Mouse (Mus musculus): ENCODE data around the gene Ep400. TPM values are rescaled to one million over a fixed set of nuclear protein-coding genes. Genes with fewer than 3 reads are reported as not detected.
A peak's percentile ranks its signal among the peaks of the same experiment; 100 is the strongest.

The Ep400 gene
- polyA plus RNA-seq, 1 experiment from 2014 or later = 32.7 TPM

DNA sequence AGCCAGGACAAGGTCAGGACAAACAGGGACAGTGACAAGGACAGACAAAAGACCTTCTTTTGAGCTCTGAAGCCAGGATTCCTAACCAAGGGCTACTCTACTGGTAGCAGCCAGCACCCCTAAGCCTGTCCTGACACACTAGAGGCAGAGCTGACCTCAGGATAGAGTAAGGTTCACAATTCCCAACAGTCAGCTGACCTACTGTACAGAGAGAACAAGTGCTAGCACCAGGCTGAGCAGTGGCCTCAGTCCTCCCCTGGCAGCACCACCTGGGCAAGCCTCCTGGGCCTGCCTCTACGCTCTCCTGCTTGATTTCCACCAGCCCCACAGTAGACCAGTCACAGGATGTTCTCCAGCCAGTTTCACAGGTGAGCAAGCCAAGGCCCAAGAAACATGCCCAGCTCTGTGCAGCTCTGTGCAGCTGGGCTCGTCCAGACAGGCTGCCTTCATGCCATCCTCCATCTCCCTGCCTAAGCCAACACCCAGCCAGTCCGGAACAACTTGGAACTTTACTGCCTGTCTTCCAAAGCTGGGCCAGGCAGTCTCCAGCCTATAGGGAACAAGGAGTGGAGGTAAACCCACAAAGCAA, 30.6 kb upstream of the Ep400 start:
- Histone ChIP-seq H3K36me3 (peaks cover 58% of the 10 kb centered on the region), H3K4me3 (no peak overlapping the region), H3K9ac (no peak overlapping the region), H3K4me2 (no peak overlapping the region), H3K9me3 (replicated peaks) (no peaks in the 10 kb centered on the region), H3K27ac (ENCODE audit: poor library complexity, severe bottlenecking) (no peak overlapping the region), H3K4me1 (replicated peaks) (peaks cover 28% of the 10 kb centered on the region), H3K27me3 (replicated peaks) (no peaks in the 10 kb centered on the region)
- WGBS = 92% methylated on average over 3 of the region's 3 CpGs
- no peak for ATAC-seq (ENCODE audit: insufficient number of reproducible peaks, low FRiP score)

DNA sequence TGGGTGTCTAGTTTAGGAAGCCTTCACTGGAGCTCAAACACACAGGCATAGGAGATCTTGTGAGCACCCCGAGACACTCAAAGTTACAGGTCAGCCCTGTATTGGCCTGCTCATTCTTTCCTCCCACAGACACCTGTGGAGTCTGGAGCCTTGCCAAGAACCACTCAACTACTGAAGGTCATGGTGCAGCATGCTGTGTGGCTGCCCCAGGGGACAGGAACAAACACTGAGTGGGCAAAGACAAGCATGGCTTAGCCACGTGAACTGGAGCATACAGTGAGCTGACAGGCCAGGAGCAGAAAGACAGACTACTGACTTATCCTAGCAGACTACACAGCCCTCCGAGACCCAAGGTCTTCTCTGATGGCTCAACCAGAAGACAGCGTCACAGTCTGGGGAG, 27.2 kb upstream of the Ep400 start:
- Histone ChIP-seq H3K9me3 (replicated peaks) (no peaks in the 10 kb centered on the region), H3K4me3 (no peak overlapping the region), H3K4me2 (no peak overlapping the region), H3K9ac (no peak overlapping the region), H3K27ac (ENCODE audit: poor library complexity, severe bottlenecking) (peak overlapping the region; percentile 0; the same call in 1 of the 2 replicates), H3K27me3 (replicated peaks) (no peaks in the 10 kb centered on the region), H3K36me3 (peaks cover 87% of the 10 kb centered on the region), H3K4me1 (replicated peaks) (peaks cover 28% of the 10 kb centered on the region)
- no peak for ATAC-seq (ENCODE audit: insufficient number of reproducible peaks, low FRiP score)
- WGBS = 61% methylated on average over 4 of the region's 4 CpGs

GRCm38 (mm10) chr5:110794363-110794762, 23.8 kb upstream of the Ep400 start:
- Histone ChIP-seq H3K4me2 (no peak overlapping the region), H3K9ac (no peak overlapping the region), H3K27me3 (replicated peaks) (no peaks in the 10 kb centered on the region), H3K9me3 (replicated peaks) (no peaks in the 10 kb centered on the region), H3K27ac (ENCODE audit: poor library complexity, severe bottlenecking) (no peak overlapping the region), H3K4me1 (replicated peaks) (peaks cover 13% of the 10 kb centered on the region), H3K36me3 (peaks cover 99% of the 10 kb centered on the region), H3K4me3 (no peak overlapping the region)
- no peak for ATAC-seq (ENCODE audit: insufficient number of reproducible peaks, low FRiP score)
- WGBS = 93% methylated on average over 7 of the region's 7 CpGs

- no peak overlapping the region for H3K4me2 ChIP-seq
- H3K9ac ChIP-seq = no peak overlapping the region
- ATAC-seq (ENCODE audit: insufficient number of reproducible peaks, low FRiP score) = peak; percentile 56
- peaks cover 88% of the 10 kb centered on the region for H3K36me3 ChIP-seq
- no peak overlapping the region for H3K4me3 ChIP-seq
- H3K27me3 ChIP-seq (replicated peaks) = no peaks in the 10 kb centered on the region
- H3K9me3 ChIP-seq (replicated peaks) = no peaks in the 10 kb centered on the region
- no peak overlapping the region for H3K27ac ChIP-seq (ENCODE audit: poor library complexity, severe bottlenecking)
- H3K4me1 ChIP-seq (replicated peaks) = no peaks in the 10 kb centered on the region
- 69% methylated on average over 5 of the region's 5 CpGs for WGBS
Measured at GRCm38 (mm10) chr5:110788684-110789083, 18.2 kb upstream of the Ep400 start.

GRCm38 (mm10) chr5:110786081-110786835, 15.7 kb upstream of the Ep400 start:
- 77% methylated on average over 11 of the region's 11 CpGs for WGBS
- Histone ChIP-seq H3K27ac (ENCODE audit: poor library complexity, severe bottlenecking) (no peak overlapping the region), H3K4me2 (no peak overlapping the region), H3K4me3 (no peak overlapping the region), H3K27me3 (replicated peaks) (no peaks in the 10 kb centered on the region), H3K9me3 (replicated peaks) (no peaks in the 10 kb centered on the region), H3K36me3 (peaks cover 64% of the 10 kb centered on the region), H3K9ac (no peak overlapping the region), H3K4me1 (replicated peaks) (no peaks in the 10 kb centered on the region)
- no peak for ATAC-seq (ENCODE audit: insufficient number of reproducible peaks, low FRiP score)

GRCm38 (mm10) chr5:110783150-110783549, 12.6 kb upstream of the Ep400 start:
- Histone ChIP-seq H3K4me1 (replicated peaks) (peaks cover 16% of the 10 kb centered on the region), H3K36me3 (peaks cover 38% of the 10 kb centered on the region), H3K4me2 (no peak overlapping the region), H3K9ac (no peak overlapping the region), H3K27me3 (replicated peaks) (no peaks in the 10 kb centered on the region), H3K9me3 (replicated peaks) (no peaks in the 10 kb centered on the region), H3K27ac (ENCODE audit: poor library complexity, severe bottlenecking) (no peak overlapping the region), H3K4me3 (no peak overlapping the region)
- ATAC-seq (ENCODE audit: insufficient number of reproducible peaks, low FRiP score) = no peak
- 73% methylated on average over 8 of the region's 8 CpGs for WGBS

DNA sequence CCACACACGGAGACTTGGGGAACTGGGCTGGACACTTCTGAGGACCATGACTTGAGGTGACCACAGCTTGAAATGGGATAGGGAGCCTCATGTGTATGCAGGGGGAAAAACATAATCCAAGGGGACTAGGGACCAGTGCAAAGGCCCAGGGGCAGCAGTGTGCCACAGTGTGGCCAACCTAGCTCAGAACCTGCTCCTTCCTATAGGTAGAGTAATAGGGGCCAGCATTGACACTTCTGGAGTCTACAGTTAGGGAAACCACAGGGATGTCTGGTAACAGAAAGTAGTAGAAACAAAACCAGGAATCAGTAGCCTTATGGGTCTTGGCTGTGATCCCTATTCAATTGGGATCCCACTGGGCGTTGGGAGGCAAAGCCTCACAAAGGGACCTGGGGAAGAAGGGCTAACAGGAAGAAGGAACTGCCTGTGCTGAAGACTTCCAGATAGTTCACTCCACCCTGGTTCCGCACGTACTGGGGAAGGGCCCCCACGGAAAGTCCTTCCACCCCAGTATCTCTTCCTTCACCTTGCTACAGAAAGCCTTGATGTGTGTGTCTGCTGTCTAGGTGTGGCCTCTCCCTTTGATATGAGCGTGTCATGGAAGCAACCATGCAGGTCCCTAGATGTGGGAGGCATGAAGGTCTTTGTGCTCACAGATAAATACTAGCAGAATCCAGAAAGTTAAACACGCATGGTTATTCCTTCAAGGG, 11.2 kb upstream of the Ep400 start:
- Histone ChIP-seq H3K9me3 (replicated peaks) (no peaks in the 10 kb centered on the region), H3K27ac (ENCODE audit: poor library complexity, severe bottlenecking) (no peak overlapping the region), H3K4me2 (no peak overlapping the region), H3K27me3 (replicated peaks) (no peaks in the 10 kb centered on the region), H3K4me3 (no peak overlapping the region), H3K4me1 (replicated peaks) (peaks cover 16% of the 10 kb centered on the region), H3K36me3 (peaks cover 38% of the 10 kb centered on the region), H3K9ac (no peak overlapping the region)
- no peak for ATAC-seq (ENCODE audit: insufficient number of reproducible peaks, low FRiP score)
- 64% methylated on average over 7 of the region's 7 CpGs for WGBS

DNA sequence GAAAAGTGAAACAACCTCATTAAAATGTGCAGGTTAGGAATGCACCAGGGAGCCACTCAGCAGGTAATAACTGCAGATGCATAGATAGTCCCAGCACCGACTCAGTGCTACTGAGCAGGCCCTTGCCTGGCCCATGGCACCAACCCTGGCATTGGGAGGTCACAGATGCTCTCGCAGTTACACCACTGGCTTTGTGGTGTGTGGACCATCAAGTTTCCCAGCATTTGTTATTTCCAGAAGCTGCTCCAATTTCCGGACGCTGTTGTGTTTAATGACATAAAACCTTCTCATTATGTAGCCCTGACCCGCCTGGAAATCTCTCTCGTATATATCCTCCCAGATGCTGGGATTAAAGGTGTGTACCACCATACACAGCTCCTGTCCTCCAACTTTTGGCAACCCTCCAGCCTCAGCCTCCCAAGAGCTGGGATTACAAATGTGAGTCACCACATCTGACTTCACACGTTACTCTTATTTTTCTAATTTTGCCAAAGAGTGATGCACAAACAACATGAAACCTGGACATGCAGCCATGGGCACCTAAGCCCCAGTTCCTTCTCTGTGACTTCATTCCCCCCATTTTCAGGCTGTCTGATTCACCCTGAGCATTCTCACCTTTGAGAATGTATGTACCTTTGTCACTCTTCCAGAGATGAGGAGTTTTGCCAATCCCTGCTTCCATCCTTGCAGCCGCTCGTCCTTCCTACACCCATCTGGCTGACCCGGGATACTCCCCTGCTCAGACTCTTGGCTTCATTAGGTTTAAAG, 10.4 kb upstream of the Ep400 start:
- peak overlapping the region; percentile 98 for H3K4me2 ChIP-seq
- H3K36me3 ChIP-seq = peaks cover 38% of the 10 kb centered on the region
- 57% methylated on average over 10 of the region's 10 CpGs for WGBS
- H3K9me3 ChIP-seq (replicated peaks) = no peaks in the 10 kb centered on the region
- no peaks in the 10 kb centered on the region for H3K27me3 ChIP-seq (replicated peaks)
- ATAC-seq (ENCODE audit: insufficient number of reproducible peaks, low FRiP score) = peak; percentile 47
- H3K27ac ChIP-seq (ENCODE audit: poor library complexity, severe bottlenecking) = no peak overlapping the region
- peak overlapping the region; percentile 98 for H3K4me3 ChIP-seq
- peak overlapping the region; percentile 95 for H3K9ac ChIP-seq
- peaks cover 16% of the 10 kb centered on the region for H3K4me1 ChIP-seq (replicated peaks)

DNA sequence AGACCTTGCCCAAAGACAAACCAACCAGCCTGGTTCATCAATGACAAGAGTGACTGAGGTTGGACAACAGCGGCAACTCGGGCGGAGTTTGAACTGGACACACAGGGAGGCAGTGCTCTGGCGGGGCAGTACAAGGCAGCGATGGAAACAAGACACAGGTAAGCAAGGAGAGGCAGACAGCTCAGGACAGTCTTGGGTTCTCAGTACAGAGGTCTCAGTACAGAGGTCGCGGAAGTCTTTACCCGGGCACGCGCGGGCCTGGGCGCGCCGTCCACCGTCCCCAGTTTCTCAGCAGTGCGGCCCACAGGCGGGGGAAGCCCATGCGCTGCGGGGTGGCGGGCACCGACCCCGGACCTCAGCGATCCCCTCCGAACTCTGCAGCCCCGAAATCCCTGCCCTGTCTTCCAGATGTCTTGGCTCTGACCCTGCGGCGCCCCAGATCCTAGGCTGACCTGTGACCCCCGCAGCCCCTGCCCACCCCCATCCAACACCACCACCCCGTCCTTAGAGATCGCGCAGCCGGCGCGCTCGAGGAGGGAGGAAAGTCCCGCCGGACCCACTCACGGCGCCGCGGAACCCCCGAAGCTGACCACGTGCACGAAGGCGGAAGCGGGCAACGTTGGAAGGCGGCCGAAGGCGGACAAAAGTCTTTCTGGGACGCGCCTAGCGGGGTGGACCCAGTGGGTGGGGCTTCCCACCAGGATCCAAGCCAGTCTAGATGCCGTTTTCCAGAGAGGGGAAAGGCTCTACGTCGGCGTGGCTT, 9.7 kb upstream of the Ep400 start, which contains the start of gene Pus1:
Gene Pus1 (minus strand): TSS at position 662 of the 763 bp plus-strand sequence.
- Histone ChIP-seq H3K4me3 (peak within 1 kb of the TSS; percentile 98), H3K9me3 (replicated peaks) (no peaks in the 10 kb centered on the region), H3K27me3 (replicated peaks) (no peaks in the 10 kb centered on the region), H3K36me3 (peaks cover 39% of the 10 kb centered on the region), H3K9ac (peak within 1 kb of the TSS; percentile 95), H3K4me1 (replicated peaks) (peaks cover 16% of the 10 kb centered on the region), H3K4me2 (peak within 1 kb of the TSS; percentile 98), H3K27ac (ENCODE audit: poor library complexity, severe bottlenecking) (peak within 1 kb of the TSS; percentile 56)
- ATAC-seq (ENCODE audit: insufficient number of reproducible peaks, low FRiP score) = peak; percentile 87
- WGBS = under 1% methylated on average over 57 of the region's 57 CpGs

GRCm38 (mm10) chr5:110779276-110779997, 8.9 kb upstream of the Ep400 start:
- 17% methylated on average over 15 of the region's 15 CpGs for whole genome bisulfite sequencing
- peak overlapping the region; percentile 98 for H3K4me3 ChIP-seq
- peaks cover 16% of the 10 kb centered on the region for H3K4me1 ChIP-seq (replicated peaks)
- ATAC-seq (ENCODE audit: insufficient number of reproducible peaks, low FRiP score) = no peak
- H3K9ac ChIP-seq = peak overlapping the region; percentile 95
- H3K27me3 ChIP-seq (replicated peaks) = no peaks in the 10 kb centered on the region
- H3K4me2 ChIP-seq = peak overlapping the region; percentile 98
- no peaks in the 10 kb centered on the region for H3K9me3 ChIP-seq (replicated peaks)
- peaks cover 42% of the 10 kb centered on the region for H3K36me3 ChIP-seq
- no peak overlapping the region for H3K27ac ChIP-seq (ENCODE audit: poor library complexity, severe bottlenecking)
